Comparison of ENCODE assay signal across 9 mouse cellular contexts in the genomic region with DNA sequence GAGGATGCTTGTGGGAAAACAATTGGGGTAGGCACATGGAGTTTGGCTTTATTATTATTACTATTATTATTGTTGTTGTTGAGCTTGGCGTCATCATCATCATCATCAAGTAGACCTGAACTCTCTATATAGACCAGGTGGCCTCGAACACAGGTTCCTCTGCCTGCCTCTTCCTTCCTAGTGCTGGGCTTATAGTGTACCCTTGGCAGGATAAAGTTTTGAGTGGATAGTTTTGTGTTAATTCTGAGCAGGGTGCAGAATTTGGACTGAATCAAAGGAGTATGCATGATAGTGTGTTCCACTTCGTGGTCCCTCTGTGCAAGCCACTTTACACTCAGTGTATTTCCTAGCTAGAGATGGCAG. TPM values are rescaled to one million over a fixed set of nuclear protein-coding genes. Genes with fewer than 3 reads are reported as not detected.
DNase-seq lines count a peak whose midpoint lies in the region; ATAC-seq and TF ChIP-seq lines count a peak whose summit lies in the region.
"Had no signal": no experiment of that assay in that cellular context is flagged by ENCODE, and none has a peak within 500 bp of the region (broad histone marks: within the 10 kb centered on the region; RNA-seq: fewer than 3 reads in every experiment).

No protein-coding gene starts in this region.

- ATAC-seq in neural tube, embryonic 11.5 days (ENCODE audit: insufficient read depth, low FRiP score, low TSS enrichment): no peak
- ATAC-seq in liver, embryonic 11.5 days (replicated peaks; ENCODE audit: low FRiP score): peak; percentile 5; the same call in 1 of the 2 replicates
- 0 out of 2 replicates have a peak, but pooled peaks have one; percentile 1 for ATAC-seq in stomach, postnatal 0 days (ENCODE audit: low FRiP score, low TSS enrichment)

- 7% methylated on average over 3 of the region's 3 CpGs for WGBS in cerebellum, adult 2 months
- WGBS in neural tube, embryonic 11.5 days: 18% methylated on average over 3 of the region's 3 CpGs
- 6% methylated on average over 3 of the region's 3 CpGs for WGBS in liver, embryonic 11.5 days
- WGBS in stomach, postnatal 0 days: 5% methylated on average over 3 of the region's 3 CpGs

- DNase-seq in cerebellum, adult 2 months: peak in 1 of 2 experiments; percentile 9
- DNase-seq in cerebellum, postnatal 10 days: no peak
- no peak for DNase-seq in neural tube, embryonic 11.5 days (ENCODE audit: low spot score)
- no peak for DNase-seq in neural tube, embryonic 10.5 days (ENCODE audit: extremely low spot score, low spot score)
- DNase-seq in liver, embryonic 11.5 days (ENCODE audit: low spot score): no peak
- DNase-seq in stomach, postnatal 0 days (ENCODE audit: low spot score): no peak
- DNase-seq in B cell, adult 2 months: no peak
- no peak for DNase-seq in spleen, adult 18-20 months
- DNase-seq: kidney, adult 11 months had no signal

- peaks cover 7% of the 10 kb centered on the region; the same call in 1 of the 2 replicates for H3K4me1 ChIP-seq in cerebellum, adult 2 months (ENCODE audit: control insufficient read depth, insufficient read depth, low read length)
- H3K4me1 ChIP-seq in neural tube, embryonic 11.5 days (ENCODE audit: control insufficient read depth, insufficient read depth, low read length): no peaks in the 10 kb centered on the region; the same call in 1 of the 2 replicates
- peaks cover 42% of the 10 kb centered on the region for H3K4me1 ChIP-seq in liver, embryonic 11.5 days (replicated peaks; ENCODE audit: control insufficient read depth, insufficient read depth, low read length)
- H3K4me1 ChIP-seq in stomach, postnatal 0 days (replicated peaks; ENCODE audit: control insufficient read depth, insufficient read depth): no peaks in the 10 kb centered on the region

- peak overlapping the region; percentile 64 for H3K4me3 ChIP-seq in cerebellum, adult 2 months (replicated peaks; ENCODE audit: insufficient read depth, low read depth, low read length)
- peak overlapping the region; percentile 40 for H3K4me3 ChIP-seq in neural tube, embryonic 11.5 days (ENCODE audit: low read depth, low read length)
- peak overlapping the region; percentile 54 for H3K4me3 ChIP-seq in liver, embryonic 11.5 days (ENCODE audit: low read depth, low read length)
- peak overlapping the region; percentile 49 for H3K4me3 ChIP-seq in stomach, postnatal 0 days (ENCODE audit: low read depth, low read length)

- no peaks in the 10 kb centered on the region for H3K27me3 ChIP-seq in cerebellum, adult 2 months (ENCODE audit: control insufficient read depth, insufficient read depth, low read length)
- no peaks in the 10 kb centered on the region for H3K27me3 ChIP-seq in neural tube, embryonic 11.5 days (ENCODE audit: control insufficient read depth, insufficient read depth, low read length)
- no peaks in the 10 kb centered on the region for H3K27me3 ChIP-seq in liver, embryonic 11.5 days (replicated peaks; ENCODE audit: control insufficient read depth, insufficient read depth, low read length)
- no peaks in the 10 kb centered on the region for H3K27me3 ChIP-seq in stomach, postnatal 0 days (ENCODE audit: control insufficient read depth, insufficient read depth, low read length)

- no peak overlapping the region for H3K27ac ChIP-seq in cerebellum, adult 2 months (ENCODE audit: insufficient read depth, low read length)
- no peak overlapping the region for H3K27ac ChIP-seq in neural tube, embryonic 11.5 days (ENCODE audit: low read depth, low read length)
- H3K27ac ChIP-seq in liver, embryonic 11.5 days (ENCODE audit: low read depth, low read length): no peak overlapping the region
- no peak overlapping the region for H3K27ac ChIP-seq in stomach, postnatal 0 days (replicated peaks)

- H3K9me3 ChIP-seq in neural tube, embryonic 11.5 days (ENCODE audit: control insufficient read depth, low read length): no peaks in the 10 kb centered on the region
- no peaks in the 10 kb centered on the region for H3K9me3 ChIP-seq in liver, embryonic 11.5 days (ENCODE audit: control insufficient read depth, low read length)
- no peaks in the 10 kb centered on the region for H3K9me3 ChIP-seq in stomach, postnatal 0 days (ENCODE audit: control insufficient read depth, low read length)

- peak overlapping the region; percentile 80 for H3K4me2 ChIP-seq in neural tube, embryonic 11.5 days (ENCODE audit: low read depth)
- peak overlapping the region; percentile 97 for H3K4me2 ChIP-seq in liver, embryonic 11.5 days
- H3K4me2 ChIP-seq in stomach, postnatal 0 days (replicated peaks; ENCODE audit: low read depth): peak overlapping the region; percentile 88

- no peak for TF ChIP-seq POLR2A in cerebellum, adult 2 months (IDR thresholded peaks at IDR 0.05; ENCODE audit: borderline replicate concordance, insufficient read depth, low read length)

- no peak overlapping the region for H3K9ac ChIP-seq in neural tube, embryonic 11.5 days (ENCODE audit: low read length)
- H3K9ac ChIP-seq in liver, embryonic 11.5 days (ENCODE audit: low read depth, low read length): peak overlapping the region; percentile 66
- H3K9ac ChIP-seq in stomach, postnatal 0 days (ENCODE audit: low read length): no peak overlapping the region

- H3K36me3 ChIP-seq in neural tube, embryonic 11.5 days (ENCODE audit: control insufficient read depth, insufficient read depth, low read length): peaks cover 15% of the 10 kb centered on the region
- H3K36me3 ChIP-seq in liver, embryonic 11.5 days (ENCODE audit: control insufficient read depth, insufficient read depth, low read length): peaks cover 33% of the 10 kb centered on the region
- H3K36me3 ChIP-seq in stomach, postnatal 0 days (ENCODE audit: control insufficient read depth, insufficient read depth, low read length): peaks cover 30% of the 10 kb centered on the region

- no peak for TF ChIP-seq EP300 in stomach, postnatal 0 days (optimal IDR thresholded peaks at IDR 0.05)

- no peak for TF ChIP-seq CTCF in cerebellum, adult 2 months (IDR thresholded peaks at IDR 0.05; ENCODE audit: borderline replicate concordance, insufficient read depth, low read depth, low read length)
- no peak for TF ChIP-seq CTCF in stomach, postnatal 0 days (IDR thresholded peaks at IDR 0.05; ENCODE audit: low read depth)

RNA-seq across cellular contexts. Expression of gene Sec61a1, which starts 18.3 kb away (rescaled TPM):
- 86.8 and 93.3 TPM in 2 replicates for polyA plus RNA-seq in cerebellum, adult 2 months (2012; rRNA removed)
- 190 and 195 TPM in 2 replicates for polyA plus RNA-seq in neural tube, embryonic 11.5 days (2014; fragmentation: Nextera tagmentation; extraction: Ambion mirVana)
- polyA plus RNA-seq in liver, embryonic 11.5 days (2014; fragmentation: Nextera tagmentation; extraction: Ambion mirVana): 214 and 233 TPM in 2 replicates
- 163 and 168 TPM in 2 replicates for polyA plus RNA-seq in stomach, postnatal 0 days (2015; fragmentation: Nextera tagmentation; extraction: Ambion mirVana)

RNA-seq across cellular contexts. Expression of gene Ruvbl1, which starts 35.2 kb away (rescaled TPM):
- 49.2 and 49.9 TPM in 2 replicates for polyA plus RNA-seq in cerebellum, adult 2 months (2012; rRNA removed)
- polyA plus RNA-seq in neural tube, embryonic 11.5 days (2014; fragmentation: Nextera tagmentation; extraction: Ambion mirVana): 166 and 170 TPM in 2 replicates
- polyA plus RNA-seq in liver, embryonic 11.5 days (2014; fragmentation: Nextera tagmentation; extraction: Ambion mirVana): 212 and 235 TPM in 2 replicates
- 35.2 and 37.9 TPM in 2 replicates for polyA plus RNA-seq in stomach, postnatal 0 days (2015; fragmentation: Nextera tagmentation; extraction: Ambion mirVana)

RNA-seq across cellular contexts. Expression of gene Eefsec, which starts 54.0 kb away (rescaled TPM):
- 17.0 and 17.3 TPM in 2 replicates for polyA plus RNA-seq in cerebellum, adult 2 months (2012; rRNA removed)
- polyA plus RNA-seq in neural tube, embryonic 11.5 days (2014; fragmentation: Nextera tagmentation; extraction: Ambion mirVana): 39.0 and 42.2 TPM in 2 replicates
- 46.1 and 46.7 TPM in 2 replicates for polyA plus RNA-seq in liver, embryonic 11.5 days (2014; fragmentation: Nextera tagmentation; extraction: Ambion mirVana)
- 19.5 and 20.6 TPM in 2 replicates for polyA plus RNA-seq in stomach, postnatal 0 days (2015; fragmentation: Nextera tagmentation; extraction: Ambion mirVana)
